Mouse (Mus musculus) olfactory bulb, adult 2 months (tissue): ENCODE measurements around the gene Wnt3a.

ENCODE experiments used
- CTCF ChIP-seq: fragments of 200-500 bp; IDR thresholded peaks from 2 replicates; pipeline ENCODE4 v1.5.1; 2012; ENCODE audit warnings: low read depth, mild to moderate bottlenecking, low read length, moderate library complexity; ENCODE audit not compliant: insufficient read depth
- POLR2A ChIP-seq: fragments of 200-500 bp; IDR thresholded peaks from 2 replicates; pipeline ENCODE4 v1.6.1; 2012; ENCODE audit warnings: mild to moderate bottlenecking, low read depth, low read length, moderate library complexity; ENCODE audit not compliant: insufficient read depth

- TF ChIP-seq CTCF: no peak
- TF ChIP-seq POLR2A: no peak
Measured at GRCm38 (mm10) chr11:59309106-59309805, 18.7 kb upstream of the Wnt3a start.
